Comparison of ENCODE assay signal across 7 mouse cellular contexts in genomic region chr12:59129038-59129437, GRCm38 (mm10). TPM values are rescaled to one million over a fixed set of nuclear protein-coding genes. Genes with fewer than 3 reads are reported as not detected.
DNase-seq lines count a peak whose midpoint lies in the region; ATAC-seq and TF ChIP-seq lines count a peak whose summit lies in the region.

No protein-coding gene starts in this region.

- 52% methylated on average over 7 of the region's 7 CpGs for WGBS in liver, embryonic 16.5 days (ENCODE audit: insufficient replicate concordance)
- WGBS in liver, embryonic 12.5 days (ENCODE audit: insufficient replicate concordance) = 66% methylated on average over 7 of the region's 7 CpGs
- 38% methylated on average over 7 of the region's 7 CpGs for WGBS in kidney, embryonic 16.5 days

- peaks cover 25% of the 10 kb centered on the region for H3K79me2 ChIP-seq in myocyte (ENCODE audit: control insufficient read depth, insufficient read depth)

- no peak for ATAC-seq in liver, embryonic 16.5 days (ENCODE audit: low read depth)
- no peak for ATAC-seq in liver, embryonic 12.5 days
- peak; percentile 28; the same call in 1 of the 2 replicates for ATAC-seq in kidney, embryonic 16.5 days (ENCODE audit: low FRiP score, low TSS enrichment)

- no peaks in the 10 kb centered on the region for H3K36me3 ChIP-seq in liver, embryonic 16.5 days (ENCODE audit: control insufficient read depth, insufficient read depth)
- H3K36me3 ChIP-seq in liver, embryonic 12.5 days = no peaks in the 10 kb centered on the region
- H3K36me3 ChIP-seq in kidney, embryonic 16.5 days (ENCODE audit: insufficient read depth, low read length) = no peaks in the 10 kb centered on the region
- no peaks in the 10 kb centered on the region for H3K36me3 ChIP-seq in myocyte (ENCODE audit: control insufficient read depth, insufficient read depth)

- 0 out of 2 replicates have a peak overlapping the region, but pooled peaks have one; percentile 29 for H3K27ac ChIP-seq in liver, embryonic 16.5 days (ENCODE audit: low read length)
- no peak overlapping the region for H3K27ac ChIP-seq in liver, embryonic 12.5 days
- H3K27ac ChIP-seq in kidney, embryonic 16.5 days (ENCODE audit: low read length) = peak overlapping the region; percentile 53; the same call in 1 of the 2 replicates

- no peak overlapping the region for H3K9ac ChIP-seq in liver, embryonic 16.5 days (ENCODE audit: low read depth, low read length)
- no peak overlapping the region for H3K9ac ChIP-seq in liver, embryonic 12.5 days
- no peak overlapping the region; the same call in 1 of the 2 replicates for H3K9ac ChIP-seq in kidney, embryonic 16.5 days (replicated peaks; ENCODE audit: low read length)

- H3ac ChIP-seq in myocyte (ENCODE audit: control insufficient read depth, insufficient read length) = no peak overlapping the region

- H3K27me3 ChIP-seq in liver, embryonic 16.5 days (ENCODE audit: control insufficient read depth, insufficient read depth, low read depth, low read length) = no peaks in the 10 kb centered on the region
- no peaks in the 10 kb centered on the region for H3K27me3 ChIP-seq in liver, embryonic 12.5 days (replicated peaks)
- no peaks in the 10 kb centered on the region for H3K27me3 ChIP-seq in kidney, embryonic 16.5 days (ENCODE audit: insufficient read depth, low read length)
- H3K27me3 ChIP-seq in myocyte (ENCODE audit: control insufficient read depth, insufficient read depth, insufficient read length) = no peaks in the 10 kb centered on the region

- no peak overlapping the region for H3K4me3 ChIP-seq in liver, embryonic 16.5 days (ENCODE audit: low read depth, low read length)
- no peak overlapping the region for H3K4me3 ChIP-seq in liver, embryonic 12.5 days
- H3K4me3 ChIP-seq in kidney, embryonic 16.5 days (ENCODE audit: low read length) = peak overlapping the region; percentile 26
- peak overlapping the region; percentile 61 for H3K4me3 ChIP-seq in myocyte

- H3K9me3 ChIP-seq in liver, embryonic 16.5 days (replicated peaks; ENCODE audit: control insufficient read depth, low read length) = no peaks in the 10 kb centered on the region
- H3K9me3 ChIP-seq in liver, embryonic 12.5 days (replicated peaks) = no peaks in the 10 kb centered on the region
- H3K9me3 ChIP-seq in kidney, embryonic 16.5 days (ENCODE audit: low read length) = no peaks in the 10 kb centered on the region

- no peak for TF ChIP-seq POLR2A in myocyte (IDR thresholded peaks at IDR 0.05; ENCODE audit: insufficient read length, low read depth)

- no peak overlapping the region for H3K4me2 ChIP-seq in liver, embryonic 16.5 days (ENCODE audit: low read depth, low read length)
- no peak overlapping the region for H3K4me2 ChIP-seq in liver, embryonic 12.5 days
- H3K4me2 ChIP-seq in kidney, embryonic 16.5 days (replicated peaks; ENCODE audit: low read depth, low read length) = peak overlapping the region; percentile 67
- peak overlapping the region; percentile 77 for H3K4me2 ChIP-seq in myocyte (ENCODE audit: low read depth)

- peaks cover 28% of the 10 kb centered on the region for H3K4me1 ChIP-seq in liver, embryonic 16.5 days (ENCODE audit: control insufficient read depth, low read depth, low read length)
- peaks cover 36% of the 10 kb centered on the region for H3K4me1 ChIP-seq in liver, embryonic 12.5 days
- H3K4me1 ChIP-seq in kidney, embryonic 16.5 days (ENCODE audit: insufficient read depth, low read length) = peaks cover 21% of the 10 kb centered on the region

- peak; percentile 21 for DNase-seq in fibroblast of lung, adult 2 months (ENCODE audit: low read depth)
- no peak for DNase-seq in layer of hippocampus, postnatal 36 days
- no peak for DNase-seq in layer of hippocampus, postnatal 14 days (ENCODE audit: low spot score in 2 of 2)

TF ChIP-seq in myocyte, 11 proteins besides CTCF, POLR2A, EP300 and RAD21:
- TF ChIP-seq USF1 (IDR thresholded peaks at IDR 0.05; ENCODE audit: low read depth) (no peak), REST (IDR thresholded peaks at IDR 0.05; ENCODE audit: insufficient read depth, insufficient read length) (no peak), CEBPB (IDR thresholded peaks at IDR 0.05; ENCODE audit: insufficient read depth, poor library complexity, severe bottlenecking) (no peak), MYOG (IDR thresholded peaks at IDR 0.05; ENCODE audit: control insufficient read depth in 1 of 3, insufficient read depth in 1 of 3, insufficient read length in 2 of 3, low read depth in 2 of 3) (no peak), TCF3 (IDR thresholded peaks at IDR 0.05; ENCODE audit: insufficient read length, low read depth) (no peak), SRF (IDR thresholded peaks at IDR 0.05; ENCODE audit: control insufficient read depth, insufficient read length, low read depth) (no peak), MYOD1 (IDR thresholded peaks at IDR 0.05; ENCODE audit: control insufficient read depth in 1 of 3, insufficient read length in 2 of 3, low read depth in 2 of 3) (no peak), E2F4 (IDR thresholded peaks at IDR 0.05; ENCODE audit: insufficient read depth) (no peak), POLR2AphosphoS2 (IDR thresholded peaks at IDR 0.05; ENCODE audit: insufficient read length, low read depth) (no peak), TCF12 (IDR thresholded peaks at IDR 0.05; ENCODE audit: insufficient read depth, poor library complexity, severe bottlenecking) (no peak), MAX (IDR thresholded peaks at IDR 0.05; ENCODE audit: low read depth) (no peak)

RNA-seq across cellular contexts. Expression of gene Mia2, which starts 33.4 kb away (rescaled TPM):
- 53.3 and 56.2 TPM in 2 replicates for polyA plus RNA-seq in liver, embryonic 16.5 days (2015; fragmentation: Nextera tagmentation; extraction: Ambion mirVana)
- 52.6 and 59.3 TPM in 2 replicates for polyA plus RNA-seq in liver, embryonic 12.5 days (2016; fragmentation: Nextera tagmentation; extraction: Ambion mirVana)
- polyA plus RNA-seq in kidney, embryonic 16.5 days (2015; fragmentation: Nextera tagmentation; extraction: Ambion mirVana) = 68.5 and 72.8 TPM in 2 replicates
- polyA plus RNA-seq in myocyte (2012; fragmentation: generic; extraction: Trizol) = 22.6 TPM
- 10 to 100 TPM; 45.1 to 55.6 TPM for total RNA-seq in layer of hippocampus, postnatal 36 days (2021)
- total RNA-seq in layer of hippocampus, postnatal 14 days (2021) = 10 to 100 TPM; 44.1 to 48.1 TPM

Comparison
In these comparisons a context has a peak if more than half of its experiments do, and no peak if none do; other contexts are left out.
1. H3K4me2 ChIP-seq: peak in kidney, embryonic 16.5 days (single experiment) and myocyte (single experiment); none in liver, embryonic 16.5 days (single experiment) and liver, embryonic 12.5 days (single experiment).
2. H3K4me3 ChIP-seq: peak in kidney, embryonic 16.5 days (single experiment) and myocyte (single experiment); none in liver, embryonic 16.5 days (single experiment) and liver, embryonic 12.5 days (single experiment).